Mouse (Mus musculus) brown adipose tissue, adult 24 weeks (tissue): ENCODE results near the gene Zfpm1. TPM values are rescaled to one million over a fixed set of nuclear protein-coding genes. Genes with fewer than 3 reads are reported as not detected.

Source experiments
- H3K27ac ChIP-seq: fragments of 200-500 bp; replicated peaks from 2 replicates; pipeline ENCODE4 v1.5.1; 2012; ENCODE audit warnings: low read depth, mild to moderate bottlenecking, low read length
- H3K4me1 ChIP-seq: fragments of 200-500 bp; 2 replicates; pipeline ENCODE4 v1.6.1; 2012; ENCODE audit warnings: low read length, mixed read lengths; ENCODE audit not compliant: control insufficient read depth, insufficient read depth, insufficient read length
- H3K4me3 ChIP-seq: fragments of 200-500 bp; 2 replicates; pipeline ENCODE4 v1.5.1; 2012; ENCODE audit warnings: low read depth, mild to moderate bottlenecking, low read length, moderate library complexity; ENCODE audit not compliant: insufficient read depth
- polyA plus RNA-seq: library from polyadenylated mRNA; stranded (reverse); fragments of >200 nt; gene quantifications from 2 replicates; pipeline ENCODE4 v1.2.4, GENCODE M21; 2012; ENCODE audit not compliant: missing spikeins, insufficient read depth, insufficient read length

Zfpm1 gene
- polyA plus RNA-seq, 1 experiment: 3.4 TPM

- H3K4me1 ChIP-seq: peaks cover 6% of the 10 kb centered on the region
Observed at GRCm38 (mm10) chr8:122283356-122284202, 1.6 kb downstream of the Zfpm1 start.

DNA sequence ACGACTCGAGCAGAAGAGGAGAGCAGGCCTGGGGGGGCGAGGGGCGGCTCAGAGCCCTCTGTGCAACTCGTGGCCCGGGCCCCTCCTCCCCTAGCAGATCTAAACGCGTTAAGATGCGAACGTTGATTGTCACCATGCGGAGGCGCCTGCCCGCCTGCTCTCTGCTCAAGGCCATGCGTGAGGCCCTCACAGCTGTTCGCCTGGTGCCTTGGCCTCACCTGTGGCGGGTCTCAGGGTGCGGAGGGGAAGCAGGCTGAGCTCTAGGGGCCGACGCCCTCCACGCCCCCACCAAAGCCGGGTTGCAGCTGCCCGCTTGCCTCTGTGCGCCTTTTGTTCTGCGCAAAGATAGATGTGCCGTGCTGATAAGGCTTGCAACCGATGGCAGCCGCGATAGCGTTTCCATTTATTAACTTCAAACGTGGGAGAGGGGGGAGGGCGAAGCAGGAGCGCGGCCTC lies 2.3 kb downstream of the Zfpm1 start:
- Histone ChIP-seq H3K4me1 (peaks cover 6% of the 10 kb centered on the region), H3K4me3 (peak overlapping the region; percentile 74), H3K27ac (0 out of 2 replicates have a peak overlapping the region, but pooled peaks have one; percentile 38)

More at GRCm38 (mm10) chr8:122283356-122284202, 1.6 kb downstream of the Zfpm1 start:
- H3K27ac ChIP-seq: peak overlapping the region; percentile 80
- H3K4me3 ChIP-seq: peak overlapping the region; percentile 74

- Histone ChIP-seq H3K27ac (no peak overlapping the region), H3K4me3 (peak overlapping the region; percentile 74), H3K4me1 (peaks cover 6% of the 10 kb centered on the region)
Observed at GRCm38 (mm10) chr8:122284659-122285261, 2.8 kb downstream of the Zfpm1 start.

DNA sequence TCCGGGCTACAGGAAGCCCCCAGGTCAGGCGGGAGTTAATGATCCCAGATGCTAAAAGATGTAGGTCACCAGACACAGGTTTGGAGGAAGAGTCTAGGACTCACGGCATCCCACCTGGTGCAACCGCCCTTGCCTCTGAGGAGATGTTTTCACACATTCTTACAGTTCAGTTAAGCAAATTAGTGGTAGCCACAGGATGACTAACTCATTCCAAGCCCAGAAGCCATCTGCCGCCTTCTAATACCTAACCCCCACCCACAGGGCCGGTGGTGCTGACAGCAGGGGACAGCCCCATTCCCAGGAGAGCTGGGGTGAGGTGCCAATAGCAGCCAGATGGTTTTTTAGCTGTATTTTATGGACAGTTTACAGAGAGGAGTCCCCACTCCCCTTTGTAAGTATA lies 3.8 kb downstream of the Zfpm1 start:
- Histone ChIP-seq H3K4me3 (no peak overlapping the region), H3K27ac (no peak overlapping the region), H3K4me1 (peaks cover 2% of the 10 kb centered on the region; the same call in 1 of the 2 replicates)

DNA sequence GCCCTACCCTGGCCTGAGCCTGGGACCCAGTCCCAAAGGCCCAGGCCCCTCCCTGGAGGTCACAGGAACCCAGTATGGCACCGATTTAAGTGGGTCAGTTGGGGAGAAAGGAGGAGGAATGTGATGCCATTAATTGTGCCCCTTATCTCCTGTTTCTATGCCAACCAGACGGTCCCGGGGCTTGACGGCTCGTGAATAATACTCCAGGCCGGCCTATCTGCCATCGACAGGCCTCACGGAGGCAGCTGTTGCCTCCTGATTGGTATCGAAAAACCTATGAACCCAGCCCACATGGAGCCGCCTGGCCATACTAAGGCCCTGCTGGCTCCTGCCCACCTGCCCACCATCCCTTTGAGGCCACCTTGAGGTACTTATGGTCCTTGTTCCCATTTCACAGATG lies 5.0 kb downstream of the Zfpm1 start:
- H3K4me3 ChIP-seq: no peak overlapping the region
- H3K4me1 ChIP-seq: peaks cover 2% of the 10 kb centered on the region; the same call in 1 of the 2 replicates
- no peak overlapping the region for H3K27ac ChIP-seq

DNA sequence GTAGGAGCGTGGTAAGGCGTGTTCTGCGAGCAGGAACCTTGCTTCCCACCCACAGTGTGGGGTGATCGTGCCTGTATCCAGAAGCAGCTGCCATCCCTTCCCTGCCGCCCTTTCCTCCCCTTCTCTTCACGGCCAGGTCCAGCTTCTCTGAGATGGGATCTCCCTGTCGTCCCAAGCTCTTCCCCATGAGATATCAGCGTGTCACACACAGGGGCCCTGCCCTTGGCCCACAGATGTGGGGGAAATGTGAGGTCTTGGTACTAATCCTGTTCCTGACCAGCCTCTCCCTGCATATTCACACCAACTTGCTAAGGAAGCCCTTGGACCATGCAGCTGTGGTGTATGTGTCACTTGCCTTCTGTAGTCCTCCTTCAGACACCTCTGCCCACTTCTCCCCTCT lies 5.8 kb downstream of the Zfpm1 start:
- Histone ChIP-seq H3K27ac (no peak overlapping the region), H3K4me3 (no peak overlapping the region), H3K4me1 (peaks cover 2% of the 10 kb centered on the region; the same call in 1 of the 2 replicates)

GRCm38 (mm10) chr8:122288344-122288743 lies 6.4 kb downstream of the Zfpm1 start:
- H3K4me3 ChIP-seq: no peak overlapping the region
- no peak overlapping the region for H3K27ac ChIP-seq
- peaks cover 2% of the 10 kb centered on the region; the same call in 1 of the 2 replicates for H3K4me1 ChIP-seq

- H3K4me1 ChIP-seq: no peaks in the 10 kb centered on the region; the same call in 1 of the 2 replicates
- H3K4me3 ChIP-seq: no peak overlapping the region
- H3K27ac ChIP-seq: no peak overlapping the region
Observed at GRCm38 (mm10) chr8:122291075-122291474, 9.1 kb downstream of the Zfpm1 start.

- Histone ChIP-seq H3K4me1 (no peaks in the 10 kb centered on the region; the same call in 1 of the 2 replicates), H3K27ac (no peak overlapping the region), H3K4me3 (no peak overlapping the region)
Observed at GRCm38 (mm10) chr8:122291549-122291948, 9.6 kb downstream of the Zfpm1 start.

DNA sequence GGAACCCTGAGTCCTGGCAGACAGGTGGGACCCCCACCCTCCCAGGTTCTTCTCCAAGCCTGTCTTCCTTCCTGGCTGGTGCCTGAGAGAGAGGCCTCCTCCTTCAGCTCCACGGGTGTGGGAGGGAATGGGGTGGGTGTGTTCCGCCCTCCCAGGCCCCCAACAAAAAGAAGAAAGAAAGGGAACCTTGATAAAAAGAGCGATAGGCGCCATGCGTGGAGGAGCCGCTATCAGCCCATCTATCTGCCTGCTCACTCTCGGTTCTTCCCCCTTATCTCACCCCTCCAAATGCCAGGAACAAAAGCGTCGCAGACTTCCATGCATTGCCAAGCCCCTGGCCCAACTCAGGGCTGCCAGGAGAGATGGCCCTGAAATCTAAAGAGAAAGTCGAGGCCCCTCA lies 11.5 kb downstream of the Zfpm1 start:
- no peak overlapping the region for H3K27ac ChIP-seq
- H3K4me3 ChIP-seq: no peak overlapping the region
- H3K4me1 ChIP-seq: no peaks in the 10 kb centered on the region; the same call in 1 of the 2 replicates

GRCm38 (mm10) chr8:122294273-122294683 lies 12.3 kb downstream of the Zfpm1 start:
- no peak overlapping the region for H3K4me3 ChIP-seq
- H3K4me1 ChIP-seq: peaks cover 2% of the 10 kb centered on the region
- H3K27ac ChIP-seq: no peak overlapping the region

DNA sequence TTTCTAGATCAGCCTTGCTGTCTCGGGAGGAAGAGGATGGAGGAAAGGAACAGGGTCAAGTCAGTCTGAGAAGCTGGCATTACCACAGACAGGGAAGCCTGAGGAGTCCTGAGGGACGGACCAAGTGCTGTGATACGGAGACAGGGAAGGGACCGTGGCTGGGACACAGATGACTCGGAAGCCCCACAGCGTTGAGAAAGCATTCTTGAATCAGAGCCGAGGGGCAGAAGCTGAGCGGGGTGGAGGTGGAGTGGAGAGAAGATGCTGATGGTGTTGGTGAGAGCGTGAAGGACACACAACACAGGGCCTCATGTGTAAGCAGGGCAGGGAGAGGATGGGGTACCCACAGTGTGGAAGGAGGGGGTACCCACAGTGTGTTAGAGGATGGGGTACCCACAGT lies 13.4 kb downstream of the Zfpm1 start:
- H3K4me3 ChIP-seq: no peak overlapping the region
- no peak overlapping the region for H3K27ac ChIP-seq

GRCm38 (mm10) chr8:122296173-122297001 lies 14.4 kb downstream of the Zfpm1 start:
- peaks cover 4% of the 10 kb centered on the region for H3K4me1 ChIP-seq
- no peak overlapping the region for H3K27ac ChIP-seq
- no peak overlapping the region for H3K4me3 ChIP-seq

More for the DNA sequence above, 13.4 kb downstream of the Zfpm1 start:
- H3K4me1 ChIP-seq: peaks cover 4% of the 10 kb centered on the region

GRCm38 (mm10) chr8:122299581-122300254 lies 17.8 kb downstream of the Zfpm1 start:
- H3K4me1 ChIP-seq: peaks cover 4% of the 10 kb centered on the region
- H3K4me3 ChIP-seq: no peak overlapping the region
- no peak overlapping the region for H3K27ac ChIP-seq
